Mouse (Mus musculus): ENCODE results near the gene Gm3453. TPM values are rescaled to one million over a fixed set of nuclear protein-coding genes. Genes with fewer than 3 reads are reported as not detected.
"Not testable (repeated sequence)": the region's sequence is repeated elsewhere in the genome, so short reads cannot be mapped to it uniquely, and the experiment has no call there.

The Gm3453 gene
- not detected for total RNA-seq (2022)

DNA sequence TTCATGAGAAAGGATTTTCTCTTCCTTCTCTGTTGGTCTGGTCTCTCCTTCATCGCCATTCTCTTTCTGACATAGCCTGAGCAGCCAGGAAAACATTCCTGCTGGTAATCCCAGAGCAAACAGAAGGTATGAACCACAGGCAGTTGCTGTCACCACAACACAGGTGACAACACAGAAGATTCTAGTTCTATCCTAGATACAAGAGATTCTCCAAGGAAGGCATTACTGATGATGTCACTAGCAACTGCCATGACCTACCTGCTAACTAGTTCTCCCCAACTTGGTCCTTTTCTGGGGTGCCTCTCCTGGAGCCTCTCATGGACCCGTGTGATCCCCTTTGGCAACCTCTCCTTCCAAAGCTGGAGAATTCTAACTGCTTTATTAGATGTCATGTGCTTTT lies at the start of gene Gm3453:
Gene Gm3453 (minus strand): TSS at position 101 of the 400 bp plus-strand sequence.
- not testable (repeated sequence) for DNase-seq

DNA sequence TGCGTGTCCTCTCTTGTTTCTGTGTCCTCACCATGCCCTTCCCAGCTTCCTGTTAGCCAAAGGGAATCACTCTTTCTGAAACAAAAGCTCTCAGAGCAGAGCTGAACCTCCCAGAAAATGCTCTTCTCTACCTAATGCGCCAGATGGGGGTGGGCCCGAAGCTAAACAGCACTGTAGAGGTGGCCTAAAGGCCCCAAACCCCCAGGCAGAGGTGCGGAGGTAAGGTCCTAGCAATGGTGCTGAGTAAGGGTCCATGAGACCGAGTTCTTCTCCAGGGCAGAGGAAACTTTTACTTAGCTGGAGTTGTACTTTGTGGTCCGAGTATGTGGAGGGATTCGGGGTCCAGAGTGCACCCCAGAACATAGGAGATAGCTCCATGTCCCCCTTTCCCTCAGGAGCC lies 8.2 kb upstream of the Gm3453 start:
- peak; percentile 3 for DNase-seq

DNA sequence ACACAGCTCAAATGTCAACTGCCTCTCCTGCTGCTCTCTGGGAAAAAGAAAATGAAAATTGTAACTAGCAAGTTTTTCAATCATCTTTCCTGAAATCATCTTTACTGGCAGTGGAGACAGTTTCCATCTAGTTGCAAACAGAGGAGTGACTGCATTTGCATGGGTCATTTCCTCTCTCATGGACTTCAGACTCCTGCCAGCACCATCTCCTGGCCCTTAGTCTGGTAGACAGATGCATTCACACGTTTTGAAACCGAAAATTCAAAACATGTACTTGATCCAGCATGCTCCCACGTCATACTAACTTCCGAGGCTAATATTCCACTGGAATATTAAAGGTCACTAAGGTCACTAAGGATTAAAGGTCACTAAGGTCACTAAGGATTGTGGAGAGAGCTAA lies 16.5 kb downstream of the Gm3453 start:
- DNase-seq: not testable (repeated sequence)

DNA sequence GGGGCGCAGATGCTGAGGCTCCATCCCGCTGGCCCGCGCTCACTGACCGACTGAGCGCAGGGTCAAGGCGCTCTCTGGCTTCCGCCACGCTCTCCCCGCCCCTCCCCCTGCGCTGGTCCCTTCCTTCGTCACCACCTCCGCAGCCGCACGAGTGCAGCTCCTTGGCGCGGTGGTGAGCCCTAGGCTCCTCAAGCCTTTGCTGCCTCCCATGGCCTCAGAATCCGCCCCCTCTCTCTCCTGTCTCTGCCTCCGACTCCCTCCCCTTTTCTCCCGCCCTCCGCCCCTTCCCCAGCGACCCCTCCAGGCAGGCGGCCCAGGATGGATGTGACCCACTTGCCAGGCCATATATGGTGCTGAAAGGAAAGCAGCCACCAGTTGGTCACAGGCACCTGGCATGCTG lies 17.3 kb downstream of the Gm3453 start, which contains the start of gene Gm3248:
Gene Gm3248 (minus strand): TSS at position 111 of the 400 bp plus-strand sequence.
- DNase-seq: not testable (repeated sequence)

DNA sequence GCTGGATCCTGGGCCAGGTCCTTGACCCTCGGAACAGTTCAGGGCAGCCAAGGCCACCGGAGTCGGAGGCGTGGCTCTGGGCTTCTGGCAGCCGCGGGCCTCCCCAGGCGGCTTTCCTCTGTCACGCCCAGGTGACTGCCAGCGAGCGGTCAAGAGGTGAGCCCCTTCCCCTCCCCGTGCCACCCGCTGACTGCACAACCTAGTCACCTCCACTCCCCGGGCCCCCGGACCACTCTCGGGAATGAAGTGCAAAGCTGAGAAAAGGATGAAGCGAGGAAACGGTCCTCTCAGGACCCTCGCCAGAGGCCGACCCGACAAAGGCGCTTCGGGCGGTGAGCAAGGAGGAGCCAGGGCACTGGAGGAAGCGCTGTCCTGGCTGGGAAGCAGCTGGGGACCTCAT lies 17.8 kb downstream of the Gm3453 start:
- DNase-seq: not testable (repeated sequence)

DNA sequence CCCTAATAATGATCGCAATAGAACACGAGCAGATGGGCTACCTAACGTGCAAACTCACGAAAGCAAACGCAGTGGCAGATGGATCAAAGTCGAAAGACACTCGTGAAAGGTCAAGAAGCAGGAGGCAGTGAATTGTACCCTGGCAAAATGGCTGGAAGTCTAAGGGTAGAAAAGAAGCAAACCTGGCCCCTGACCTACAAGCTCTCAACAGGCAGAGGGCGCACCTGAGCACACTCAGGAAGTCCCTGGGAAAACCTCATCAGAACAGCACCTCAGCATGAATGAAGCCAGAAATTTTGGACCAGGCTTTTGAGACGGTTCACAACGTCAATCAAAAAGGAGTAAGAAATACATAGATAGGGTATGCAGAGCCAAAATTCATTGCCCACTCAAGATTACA lies 18.5 kb downstream of the Gm3453 start:
- not testable (repeated sequence) for DNase-seq

DNA sequence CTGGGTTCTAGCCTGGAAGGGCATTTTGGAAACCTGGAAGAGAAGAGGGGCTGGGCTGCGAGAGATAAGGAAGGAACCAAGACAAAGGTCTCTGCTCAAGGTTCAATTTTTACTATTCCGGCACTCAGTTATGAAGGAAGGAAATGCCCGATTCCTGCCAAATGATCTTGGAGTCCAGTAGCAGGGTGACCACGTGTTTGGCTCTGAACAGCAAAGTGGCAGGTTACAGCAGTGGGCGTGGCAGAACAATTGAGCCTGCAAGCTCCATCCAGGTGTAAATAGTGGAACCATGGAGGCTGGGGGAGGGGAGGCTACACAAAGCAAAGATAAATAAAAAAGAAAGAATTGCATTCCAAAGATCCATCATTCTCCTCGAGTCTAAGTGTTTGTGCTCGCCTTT lies 55.7 kb downstream of the Gm3453 start:
- DNase-seq: not testable (repeated sequence)

Other genes starting within 250 kb of the Gm3453 start
- gene Gm3373, start 237.6 kb downstream of the Gm3453 start, total RNA-seq (2022): under 1 TPM in 3 of 4 experiments, not detected in 1; 0.16 to 0.62 (median 0.32) TPM
- gene Gm3383, start 171.2 kb downstream of the Gm3453 start, total RNA-seq (2022): 1 to 10 TPM in 1 of 4 experiments, under 1 TPM in 1, not detected in 2; 0.21 to 1.4 TPM
- not detected for gene Gm3424, start 148.8 kb downstream of the Gm3453 start, total RNA-seq (2022)
- gene Gm8237, start 98.8 kb downstream of the Gm3453 start, total RNA-seq (2022): under 1 TPM in 1 of 4 experiments, not detected in 3; 0.35 TPM
- gene Gm3248, start 17.4 kb downstream of the Gm3453 start, total RNA-seq (2022): under 1 TPM in 2 of 4 experiments, not detected in 2; 0.22 to 0.59 TPM
- gene Gm6337, start 79.1 kb upstream of the Gm3453 start, total RNA-seq (2022): not detected
- gene Gm8206, start 114.8 kb upstream of the Gm3453 start, total RNA-seq (2022): under 1 TPM in 2 of 4 experiments, not detected in 2; 0.31 to 0.34 TPM
- under 1 TPM in 2 of 4 experiments, not detected in 2; 0.43 to 0.48 TPM for gene Gm3468, start 129.5 kb upstream of the Gm3453 start, total RNA-seq (2022)
- not detected for gene Gm3476, start 146.7 kb upstream of the Gm3453 start, total RNA-seq (2022)
- not detected for gene Gm21560, start 240.2 kb upstream of the Gm3453 start, total RNA-seq (2022)